Mouse (Mus musculus): ENCODE measurements around the gene Aagab.

Aagab gene

DNA sequence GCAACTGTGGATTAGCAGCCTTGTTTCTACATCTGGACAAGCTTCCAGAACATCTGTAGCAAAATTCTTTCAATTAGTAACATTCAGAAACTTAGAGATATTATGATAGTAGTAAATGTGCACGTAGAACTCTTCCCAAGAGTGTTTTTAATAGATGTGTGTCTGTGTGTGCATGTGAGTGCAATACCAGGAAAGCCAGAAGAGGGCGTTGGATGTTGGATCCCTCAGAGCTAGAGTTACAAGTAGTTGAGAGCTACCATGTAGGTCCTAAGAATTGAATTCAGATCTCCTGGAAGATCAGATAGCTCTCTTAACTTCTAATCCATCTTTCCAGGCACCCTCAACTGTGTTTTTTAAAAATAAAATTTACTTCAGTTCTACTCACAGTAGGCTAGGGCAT lies 4.1 kb downstream of the Aagab start:
- DNase-seq (ENCODE audit: low spot score), result no peak

DNA sequence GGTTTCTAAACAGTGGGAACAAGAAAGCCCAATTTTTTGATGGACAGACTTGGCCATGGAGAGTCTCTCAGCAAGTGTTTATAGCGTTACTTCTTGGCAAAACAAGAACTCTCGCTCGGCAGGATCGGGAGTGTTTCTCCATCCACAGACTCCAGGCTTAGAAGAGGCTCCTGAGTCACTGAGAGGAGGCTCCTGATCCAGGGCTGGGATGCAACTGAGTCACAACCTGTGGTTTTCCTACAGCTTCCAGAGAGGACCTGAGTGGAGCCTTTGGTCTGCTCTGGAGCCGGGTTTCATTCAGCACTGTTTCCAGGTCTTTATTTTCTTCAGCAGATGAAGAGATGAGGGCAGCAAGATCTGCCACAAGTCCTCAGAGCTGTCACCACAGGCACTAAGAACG lies 5.5 kb downstream of the Aagab start:
- no peak for DNase-seq (ENCODE audit: low spot score)

DNA sequence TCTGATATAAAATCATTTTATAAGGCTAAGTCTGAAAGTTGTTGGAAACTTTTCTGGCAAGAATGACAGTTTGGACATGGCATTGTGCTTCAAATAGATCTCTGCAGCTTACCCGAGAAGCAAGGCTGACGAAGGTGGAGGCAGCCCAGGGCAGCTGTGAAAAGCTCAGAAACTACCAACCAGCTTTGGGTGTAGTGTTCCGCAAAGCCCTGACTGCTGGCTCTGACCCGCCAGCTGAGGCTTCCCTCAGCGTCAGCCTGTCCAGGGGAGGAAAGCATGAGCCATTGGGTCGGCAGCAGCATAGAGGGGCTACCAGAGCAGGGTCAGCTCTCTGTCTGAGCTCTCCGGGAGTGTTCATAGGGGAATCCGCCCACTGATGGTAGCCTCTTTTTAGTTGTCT lies 6.8 kb downstream of the Aagab start:
- DNase-seq (ENCODE audit: low spot score), result no peak

DNA sequence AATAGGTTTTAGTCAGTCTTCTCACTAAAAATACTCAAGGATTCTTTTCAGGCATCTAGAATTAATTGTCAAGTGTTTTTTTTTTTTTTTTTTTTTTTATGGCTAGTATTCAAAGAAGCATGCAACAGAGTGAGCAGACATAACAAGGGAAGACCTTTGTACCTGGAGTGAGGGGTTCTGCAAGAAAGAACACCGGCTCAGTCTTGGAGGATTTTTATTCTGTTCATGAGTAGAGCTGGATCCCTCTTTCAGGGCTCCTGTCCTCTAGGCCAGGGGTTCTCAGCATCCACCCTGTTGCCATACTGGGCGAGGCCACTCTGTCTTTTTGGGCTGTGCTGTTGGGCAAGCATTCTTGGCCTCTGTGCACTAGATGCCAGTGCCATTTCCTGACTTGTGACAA lies 7.3 kb downstream of the Aagab start:
- DNase-seq (ENCODE audit: low spot score), result no peak

DNA sequence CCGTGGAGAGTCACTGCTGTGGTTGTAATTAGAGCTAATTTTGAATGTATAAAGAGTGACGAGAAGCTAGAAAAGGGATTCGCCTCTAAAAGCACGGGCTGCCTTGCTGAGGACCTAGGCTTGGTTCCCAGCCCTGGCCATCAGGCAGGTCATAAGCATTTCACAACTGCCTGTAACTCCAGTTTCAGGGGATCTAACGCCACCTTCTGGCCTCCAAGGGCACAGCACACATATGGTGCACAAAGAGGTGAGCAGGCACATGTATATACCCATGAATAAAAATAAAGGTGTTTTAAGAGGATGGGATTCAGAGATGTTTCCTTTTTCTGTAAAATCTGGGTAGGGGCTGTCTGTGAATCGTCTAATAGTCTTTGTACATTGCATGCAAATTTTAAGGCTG lies 7.8 kb downstream of the Aagab start:
- no peak for DNase-seq (ENCODE audit: low spot score)

DNA sequence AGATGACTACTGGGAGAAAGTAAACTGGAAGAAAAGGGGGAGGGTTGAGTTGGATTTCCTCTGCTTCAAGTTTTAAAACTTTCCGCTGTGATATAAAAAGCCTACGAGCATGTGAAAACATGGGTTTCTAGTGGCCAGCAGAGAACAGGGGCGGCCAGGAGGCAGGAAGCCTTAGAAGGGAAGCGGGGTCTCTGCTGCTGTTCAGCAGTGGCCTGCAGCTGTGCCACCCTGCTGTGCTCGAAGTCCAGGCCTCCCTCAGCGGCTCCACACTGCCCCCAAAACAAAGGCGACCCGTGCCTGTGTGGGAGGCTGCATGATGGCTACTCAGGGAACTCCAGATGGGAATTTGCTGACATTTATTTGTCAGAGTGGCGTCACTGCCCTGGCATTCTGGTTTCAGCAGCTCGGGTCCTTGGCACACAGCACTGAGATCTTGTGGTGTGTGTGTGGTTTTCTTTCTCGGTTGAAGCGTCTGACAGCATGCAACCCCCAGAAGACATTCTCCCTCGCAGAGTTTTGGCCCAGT lies 8.4 kb downstream of the Aagab start:
- peak; percentile 41 for DNase-seq (ENCODE audit: low spot score)

DNA sequence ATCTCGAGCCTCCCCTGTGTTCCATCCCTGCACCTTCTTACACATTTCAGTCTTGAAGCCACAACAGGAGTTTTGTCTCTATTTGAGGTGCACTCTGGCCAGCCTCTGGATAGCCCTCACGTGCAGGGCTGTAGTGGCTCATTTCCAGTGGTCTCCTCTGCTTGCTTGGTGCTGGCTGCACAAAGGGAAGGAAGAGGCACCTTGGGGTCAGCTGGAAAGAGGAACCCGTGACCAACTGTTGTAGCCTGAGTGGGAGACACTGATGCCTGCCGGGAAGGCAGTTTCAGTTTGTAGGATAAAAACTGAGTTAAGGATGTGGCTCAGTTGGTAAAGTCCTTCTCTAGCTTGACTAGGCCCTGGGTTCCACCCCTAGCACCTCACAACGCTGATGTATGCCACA lies 9.5 kb downstream of the Aagab start:
- no peak for DNase-seq (ENCODE audit: low spot score)

DNA sequence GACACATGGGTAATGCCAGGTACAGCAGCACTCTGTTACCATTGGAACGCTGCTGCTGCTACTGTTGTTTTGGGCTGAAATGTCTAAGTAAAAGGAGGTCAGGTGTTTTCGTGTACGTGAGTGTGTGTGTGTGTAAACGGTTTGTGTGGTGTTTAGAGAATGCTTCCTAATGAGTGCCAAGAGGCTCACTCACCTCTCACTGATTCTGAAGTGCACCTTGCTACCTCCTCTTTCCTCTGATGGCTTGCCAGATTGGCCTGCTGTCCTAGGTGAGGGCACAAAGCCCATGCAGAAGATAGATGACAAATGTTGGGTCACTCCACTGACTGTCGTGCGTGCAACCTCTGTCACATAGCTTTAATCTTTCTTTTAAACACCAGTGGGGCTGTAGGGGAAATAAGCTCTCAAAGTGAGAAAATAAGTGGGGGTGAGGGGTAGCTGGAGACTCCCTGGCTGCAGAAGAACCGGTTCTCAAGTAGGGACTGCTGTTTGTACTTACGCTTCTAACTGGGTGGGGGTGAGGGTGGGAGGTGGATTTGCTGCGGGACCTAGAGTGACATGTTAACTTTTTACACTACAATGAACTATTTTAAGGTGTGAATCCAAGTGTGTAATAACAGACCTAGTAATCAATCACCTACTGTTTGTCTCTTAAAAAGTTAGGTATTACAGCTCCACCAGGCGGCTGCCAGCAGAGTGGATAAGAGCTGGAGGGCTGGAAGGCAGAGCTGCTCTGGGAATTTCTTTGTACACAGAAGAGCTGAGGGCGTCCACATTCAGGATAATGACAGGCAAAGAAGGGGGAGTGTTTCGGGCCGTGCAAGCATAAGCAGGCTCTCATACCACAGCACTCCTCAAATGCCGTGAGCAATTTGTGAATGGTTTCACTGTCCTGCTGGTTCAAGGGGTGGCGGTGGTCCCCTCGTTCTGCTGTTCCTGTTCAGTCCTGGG lies 10.4 kb downstream of the Aagab start:
- no peak for DNase-seq (ENCODE audit: low spot score)

DNA sequence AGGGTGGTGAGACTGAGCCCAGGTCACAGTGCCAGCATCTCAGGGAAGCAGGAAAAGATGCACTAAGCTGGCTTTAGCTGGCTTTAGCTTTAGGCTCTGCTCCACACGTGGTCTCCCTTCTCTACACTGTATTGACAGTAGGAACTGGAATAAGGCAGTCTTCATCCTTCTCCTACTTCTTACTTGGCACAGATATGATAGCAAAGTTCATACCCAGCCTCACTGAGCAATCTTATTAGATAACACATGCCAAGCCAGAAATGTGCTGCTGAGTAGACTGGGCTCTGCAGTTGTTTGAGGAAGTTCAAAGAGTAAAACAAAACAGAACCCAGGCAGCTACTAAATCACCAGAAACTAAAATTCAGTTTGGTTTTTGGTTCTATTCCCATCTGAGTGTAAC lies 11.1 kb downstream of the Aagab start:
- no peak for DNase-seq (ENCODE audit: low spot score)

DNA sequence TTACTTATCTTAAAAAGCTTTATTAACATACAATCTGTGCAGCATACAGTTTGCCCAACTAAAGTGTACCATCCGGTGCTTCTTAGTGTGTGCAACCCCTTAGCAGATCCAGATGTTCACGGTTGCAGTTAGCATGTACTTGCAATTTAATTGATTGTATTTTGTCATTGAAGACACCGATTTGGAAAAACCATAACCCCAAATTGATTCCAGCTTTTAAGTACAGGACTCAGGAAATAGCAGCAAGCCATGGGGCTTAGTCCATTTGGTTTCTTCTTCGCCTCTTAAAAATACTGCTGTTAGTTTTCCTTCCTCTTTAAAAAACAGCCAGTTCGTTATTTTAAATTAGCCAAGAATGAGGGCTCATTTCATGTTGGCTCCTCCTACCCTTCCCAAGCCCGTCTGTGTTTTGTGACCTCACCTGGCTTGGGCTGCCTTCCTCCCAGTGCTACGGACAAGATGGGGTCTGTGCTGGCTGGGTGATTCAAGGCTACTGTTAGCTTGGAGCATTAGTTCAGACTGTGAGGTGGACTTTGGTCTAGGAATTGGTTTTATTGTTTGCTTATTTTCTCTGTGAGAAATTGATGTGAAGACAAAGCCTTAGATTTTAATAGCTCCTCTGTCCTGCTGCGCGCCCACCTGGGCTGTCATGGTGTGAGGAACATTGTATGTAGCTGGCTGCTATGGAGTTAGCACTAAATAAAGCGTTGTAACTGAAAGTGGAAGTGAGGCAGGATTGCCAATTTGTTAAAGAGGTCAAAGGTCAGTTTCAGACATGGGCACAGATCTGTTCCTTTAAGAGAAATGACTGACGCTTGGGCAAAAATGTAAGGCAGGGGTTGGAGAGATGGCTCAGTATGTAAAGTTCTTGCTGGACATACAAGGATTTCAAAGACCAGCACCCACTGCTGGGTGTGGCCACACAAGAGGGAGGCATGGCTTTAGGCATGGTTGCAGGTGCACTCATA lies 11.8 kb downstream of the Aagab start:
- DNase-seq (ENCODE audit: low spot score), result no peak

DNA sequence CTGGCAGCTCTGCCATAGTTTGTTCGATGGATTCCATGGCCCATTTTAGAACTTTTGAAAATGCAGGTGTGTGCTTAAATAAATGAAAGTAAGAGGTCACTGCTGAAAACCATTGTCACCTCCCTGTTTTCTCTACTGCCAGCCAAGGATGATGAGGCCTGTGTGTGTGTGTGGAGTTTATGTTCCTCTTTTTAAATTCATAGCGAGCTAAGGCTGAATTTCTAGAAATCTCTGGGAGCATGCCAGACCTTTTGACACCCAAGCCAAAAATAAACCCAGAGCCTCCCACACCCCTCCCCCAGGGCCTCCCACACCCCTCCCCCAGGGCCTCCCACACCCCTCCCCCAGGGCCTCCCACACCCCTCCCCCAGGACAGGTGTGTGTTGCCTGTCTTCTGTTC lies 15.5 kb downstream of the Aagab start:
- DNase-seq (ENCODE audit: low spot score), result no peak

DNA sequence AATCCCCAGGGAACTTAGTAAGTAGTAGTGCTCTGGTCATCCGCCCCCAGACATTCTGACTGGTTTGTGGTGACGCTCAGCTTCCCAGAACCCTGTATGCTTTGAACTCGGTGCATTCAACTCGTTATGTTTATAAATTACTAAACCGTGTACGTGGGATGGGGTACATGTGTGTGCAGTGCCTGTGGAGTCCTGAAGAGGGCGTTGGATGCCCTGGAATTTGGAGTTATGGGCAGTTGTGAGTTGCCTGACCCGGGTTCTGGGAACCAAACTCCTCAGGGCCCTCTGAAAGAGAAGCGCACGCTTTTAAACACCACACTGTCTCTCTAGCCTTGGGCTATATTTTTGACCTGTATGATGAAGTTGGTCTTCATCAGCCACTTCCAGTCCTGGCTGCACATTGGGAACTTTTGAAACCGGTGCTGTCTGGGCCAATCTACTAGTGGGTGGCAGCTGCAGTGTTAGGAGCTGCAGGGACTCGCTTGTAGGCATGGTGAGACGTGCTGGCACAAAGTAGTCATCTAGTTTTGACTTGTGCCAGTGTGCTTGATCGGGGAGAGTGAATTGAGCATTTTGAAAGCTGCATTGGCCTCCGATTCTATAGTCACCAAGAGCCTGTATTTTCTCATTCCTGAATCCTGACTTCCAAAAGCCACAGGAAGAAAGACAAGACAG lies 21.6 kb downstream of the Aagab start:
- DNase-seq (ENCODE audit: low spot score), result no peak

DNA sequence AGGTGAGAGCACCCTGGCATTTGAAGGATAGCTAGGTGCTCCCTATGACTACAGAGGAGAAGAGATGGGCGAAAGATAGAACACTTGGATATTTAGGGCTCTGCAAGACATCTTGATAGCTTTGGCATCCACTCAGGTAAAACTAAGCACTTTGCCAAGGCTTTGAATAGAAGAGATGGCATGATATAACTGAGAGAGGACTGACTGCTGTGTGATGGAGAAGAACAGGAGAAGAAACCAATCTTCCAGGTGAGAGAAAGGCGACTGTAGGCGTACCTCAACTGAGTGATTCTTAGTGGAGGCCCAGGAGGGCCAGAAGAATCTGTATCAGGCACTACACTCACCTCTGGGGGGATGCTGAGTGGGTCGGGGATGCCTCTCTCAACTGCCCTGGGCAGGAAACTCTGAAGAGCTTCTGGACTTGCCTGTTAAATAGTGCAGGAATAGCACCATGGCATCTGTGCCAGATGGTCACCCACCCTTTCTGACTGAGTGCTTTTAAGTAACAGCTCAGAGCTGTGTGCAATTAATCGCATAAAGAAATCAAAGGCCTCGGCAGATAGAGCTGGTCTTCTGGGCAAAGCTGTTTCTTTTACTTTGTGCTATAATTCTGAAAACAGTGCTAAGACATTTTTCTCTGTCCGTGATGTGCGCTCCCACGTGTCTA lies 22.8 kb downstream of the Aagab start:
- no peak for DNase-seq (ENCODE audit: low spot score)

DNA sequence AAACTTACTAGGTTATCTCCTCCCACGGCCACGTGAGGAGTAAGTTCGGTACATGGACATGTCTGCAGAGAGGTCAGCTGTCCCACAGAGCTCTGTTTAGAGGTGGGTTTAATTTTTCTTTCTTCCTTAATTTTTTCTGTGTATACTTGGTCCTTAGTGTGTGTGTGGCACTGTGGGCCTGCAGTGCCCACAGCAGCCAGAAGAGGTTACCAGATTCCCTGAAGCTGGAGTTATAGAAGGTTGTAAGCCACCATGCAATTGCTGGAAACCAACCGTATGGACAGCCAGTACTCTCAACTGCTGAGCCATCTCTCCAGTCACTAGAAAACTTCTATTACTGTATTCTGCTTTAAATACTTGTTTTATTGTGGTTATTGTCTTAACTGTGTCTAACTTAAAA lies 29.6 kb downstream of the Aagab start:
- DNase-seq (ENCODE audit: low spot score), result no peak

DNA sequence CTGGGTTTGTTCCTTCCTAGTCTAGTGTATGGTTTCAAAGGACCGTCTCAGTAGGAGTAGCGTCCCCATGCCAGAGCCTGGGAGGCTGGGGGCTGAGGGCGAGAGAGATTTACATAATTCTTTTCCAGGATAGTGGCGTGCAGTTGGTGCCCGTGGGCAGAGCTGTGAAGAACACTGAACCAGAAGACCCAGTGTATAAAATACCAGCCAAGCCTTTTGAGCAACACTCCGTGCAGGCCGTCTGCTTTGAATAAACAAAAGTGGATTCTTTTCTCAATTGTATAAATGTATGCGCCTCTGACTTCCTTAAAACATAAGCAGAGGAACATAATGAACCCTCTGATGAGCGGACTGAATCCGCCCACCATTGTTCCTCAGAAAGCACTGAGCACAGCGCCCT lies 30.5 kb downstream of the Aagab start:
- no peak for DNase-seq (ENCODE audit: low spot score)

DNA sequence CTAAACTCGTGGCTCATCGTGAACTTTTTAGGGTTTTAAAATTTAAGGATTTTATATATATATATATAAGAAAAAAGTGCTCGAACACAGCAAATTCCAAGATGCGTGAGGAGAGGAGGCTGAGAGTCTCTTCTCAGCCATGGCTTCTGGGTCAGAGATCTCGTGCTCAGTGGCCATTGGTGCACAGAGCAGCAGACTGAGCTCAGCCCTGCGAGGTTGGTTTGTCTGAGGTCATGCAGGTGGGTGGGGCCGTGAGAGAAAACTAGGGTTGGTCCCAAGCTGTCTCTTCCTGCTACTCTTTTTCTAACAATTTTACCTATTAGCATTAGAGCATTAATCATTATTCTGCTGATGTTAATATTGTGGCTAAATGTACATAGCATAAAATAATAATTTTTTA lies 30.9 kb downstream of the Aagab start:
- DNase-seq (ENCODE audit: low spot score), result no peak

DNA sequence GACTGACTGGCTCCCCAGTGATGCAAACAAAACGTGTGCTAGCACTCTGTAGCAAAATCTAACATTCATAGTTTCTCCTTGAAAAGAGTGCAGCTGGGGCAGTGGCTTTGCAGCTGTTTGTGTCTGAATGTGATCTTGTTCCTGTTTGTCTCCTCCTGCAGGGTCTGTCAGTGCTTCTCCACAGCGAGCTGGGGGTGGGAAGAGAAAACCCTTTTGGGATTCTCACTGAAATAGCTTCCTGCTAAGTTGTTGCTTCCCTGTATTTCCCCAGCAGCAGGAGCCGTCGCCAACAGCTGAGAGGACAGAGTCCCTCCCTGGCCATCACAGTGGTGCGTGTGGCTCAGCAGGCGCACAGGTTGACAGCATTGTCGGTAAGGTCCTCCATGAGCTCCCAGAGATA lies 33.7 kb downstream of the Aagab start:
- no peak for DNase-seq (ENCODE audit: low spot score)

DNA sequence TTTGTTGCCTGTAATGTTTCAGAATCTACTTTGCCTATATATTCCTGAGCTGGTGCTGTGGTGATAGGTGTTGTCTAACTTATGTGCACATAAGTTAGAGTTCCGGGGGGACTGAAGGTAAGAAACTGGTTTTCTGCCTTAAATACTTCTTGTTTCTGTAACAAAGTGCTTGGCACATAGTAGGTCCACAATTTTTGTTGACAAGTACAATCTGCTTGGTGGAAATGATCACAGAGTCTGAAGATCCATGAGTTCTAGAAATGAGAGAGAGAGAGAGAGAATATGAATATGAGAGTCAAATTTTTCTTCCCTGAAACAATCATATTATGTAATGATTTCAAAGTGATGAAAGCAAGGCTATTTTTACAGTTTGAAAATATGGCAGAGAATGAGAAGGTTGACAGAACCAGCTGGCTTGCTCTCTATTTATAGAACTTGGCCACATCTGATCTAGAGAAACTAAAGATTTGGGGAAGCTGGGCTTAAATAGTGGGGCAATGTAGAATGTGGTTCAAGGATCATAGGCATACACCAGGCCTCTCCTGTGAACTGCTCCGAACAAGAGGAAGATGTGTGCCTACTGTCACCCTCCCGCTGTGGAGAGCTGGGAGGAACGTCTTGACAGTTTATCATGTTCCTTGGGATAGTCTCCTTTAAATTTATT lies 39.7 kb downstream of the Aagab start:
- DNase-seq (ENCODE audit: low spot score), result no peak

DNA sequence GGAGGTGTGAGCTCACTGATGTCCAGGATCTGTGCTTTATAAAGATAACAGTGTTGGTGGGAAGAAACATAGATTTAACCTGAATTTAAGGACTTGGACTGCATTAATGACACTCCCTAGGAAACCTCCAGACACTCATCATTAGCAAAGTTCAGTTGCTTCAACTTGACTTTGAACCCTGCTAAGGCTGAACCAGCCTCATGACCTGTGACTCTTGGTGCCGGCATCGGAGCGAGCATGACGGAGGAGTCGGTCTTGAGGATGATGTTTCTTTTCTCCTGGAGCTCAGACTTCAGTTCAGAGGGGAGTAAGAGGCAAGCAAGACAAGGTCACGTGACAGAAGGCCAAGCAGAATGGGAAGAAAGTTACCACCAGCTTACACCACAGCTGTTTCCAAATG lies 41.6 kb downstream of the Aagab start:
- no peak for DNase-seq (ENCODE audit: low spot score)

DNA sequence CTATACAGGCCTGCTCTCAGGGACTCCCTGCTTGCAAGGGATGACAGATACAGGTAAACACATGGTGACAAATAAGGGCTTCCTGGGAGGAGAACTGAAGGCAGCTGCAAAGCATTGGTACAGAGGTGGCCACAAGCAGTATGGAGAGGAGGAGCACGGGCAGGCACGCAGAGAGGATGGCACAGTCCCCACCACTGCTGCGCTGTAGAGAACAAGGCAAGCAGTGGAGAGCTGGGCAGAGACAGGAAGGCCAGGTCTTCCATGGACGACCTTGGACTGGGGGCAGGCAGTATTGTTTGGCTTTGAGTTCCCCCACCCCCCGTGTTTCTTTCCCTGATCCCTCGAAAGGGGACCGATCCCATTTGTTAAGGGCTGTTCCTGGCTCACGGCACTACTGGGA lies 42.6 kb downstream of the Aagab start:
- no peak for DNase-seq (ENCODE audit: low spot score)

All from ovary, postnatal 36 days (tissue).